Mouse (Mus musculus) heart, postnatal 0 days (tissue): ENCODE data around the gene Mia2. TPM values are rescaled to one million over a fixed set of nuclear protein-coding genes. Genes with fewer than 3 reads are reported as not detected.

Experiments
- ATAC-seq: fragments of 200-750 bp; cut with Nextera tagmentation; 2 replicates; pipeline ENCODE4 v1.8.0; 2017; ENCODE audit warnings: low read depth, moderate number of reproducible peaks, moderate library complexity; ENCODE audit not compliant: insufficient read depth
- DNase-seq: peaks from one replicate; pipeline ENCODE4 v3.0.0-alpha.2; 2016; ENCODE audit warnings: low spot score
- H3K27ac ChIP-seq: fragments of 300-500 bp; sonication (generic); 2 replicates; pipeline ENCODE4 v1.5.1; 2014; ENCODE audit warnings: low read depth, mild to moderate bottlenecking
- H3K27me3 ChIP-seq: fragments of 300-500 bp; sonication (generic); 2 replicates; pipeline ENCODE4 v1.6.1; 2014; ENCODE audit warnings: low read length, mixed read lengths; ENCODE audit not compliant: control insufficient read depth, insufficient read depth
- H3K36me3 ChIP-seq: fragments of 300-500 bp; sonication (generic); replicated peaks from 2 replicates; pipeline ENCODE4 v1.6.1; 2014; ENCODE audit warnings: low read length, mixed read lengths; ENCODE audit not compliant: control insufficient read depth, insufficient read depth
- H3K4me1 ChIP-seq: fragments of 300-500 bp; sonication (generic); 2 replicates; pipeline ENCODE4 v1.6.1; 2014; ENCODE audit warnings: antibody characterized with exemption; ENCODE audit not compliant: control insufficient read depth, insufficient read depth
- H3K4me2 ChIP-seq: fragments of 300-500 bp; sonication (generic); 2 replicates; pipeline ENCODE4 v1.6.1; 2014; ENCODE audit warnings: low read depth, mild to moderate bottlenecking, low read length, moderate library complexity
- H3K4me3 ChIP-seq: fragments of 300-500 bp; sonication (generic); 2 replicates; pipeline ENCODE4 v1.5.1; 2014; ENCODE audit warnings: low read depth, low read length
- H3K9ac ChIP-seq: fragments of 300-500 bp; sonication (generic); replicated peaks from 2 replicates; pipeline ENCODE4 v1.6.1; 2014; ENCODE audit warnings: low read depth, low read length, mixed read lengths
- H3K9me3 ChIP-seq: fragments of 300-500 bp; sonication (generic); replicated peaks from 2 replicates; pipeline ENCODE4 v1.6.1; 2016; ENCODE audit warnings: low read length; ENCODE audit not compliant: control insufficient read depth
- CTCF ChIP-seq: IDR thresholded peaks from 2 replicates; pipeline ENCODE4 v1.5.1; 2016; ENCODE audit warnings: antibody characterized with exemption, control low read depth, low read depth
- EP300 ChIP-seq: IDR thresholded peaks from 2 replicates; pipeline ENCODE4 v1.6.1; 2016; ENCODE audit warnings: antibody characterized with exemption, low read depth
- WGBS: fragments of 180-500 bp; shearing (Covaris S2); extraction: QIAGEN DNeasy Blood & Tissue Kit; methylation state at CpG from one replicate; pipeline ENCODE4 v1.1.7; 2014; 5-methylcytosine and 5-hydroxymethylcytosine counted together
- polyA plus RNA-seq: library from polyadenylated mRNA; unstranded; fragments of >200 nt; fragmentation: Nextera tagmentation; extraction: Ambion mirVana; gene quantifications from 2 replicates; pipeline ENCODE4 v1.2.1, GENCODE M21; 2015
- total RNA-seq: library from RNA; depleted of rRNA; stranded (reverse); fragments of >200 nt; gene quantifications from 2 replicates; pipeline ENCODE4 v1.2.3, GENCODE M21; 2014; ENCODE audit warnings: low replicate concordance

The Mia2 gene
- total and polyA plus RNA-seq, 2 experiments from 2014 or later, result 25.4 to 43.8 TPM

GRCm38 (mm10) chr12:59074052-59074451, 21.5 kb upstream of the Mia2 start:
- H3K4me2 ChIP-seq, result no peak overlapping the region
- no peaks in the 10 kb centered on the region for H3K9me3 ChIP-seq
- H3K27me3 ChIP-seq, result no peaks in the 10 kb centered on the region
- no peak for DNase-seq
- no peaks in the 10 kb centered on the region for H3K4me1 ChIP-seq
- WGBS, result 74% methylated on average over 3 of the region's 3 CpGs
- TF ChIP-seq EP300, result no peak
- TF ChIP-seq CTCF, result no peak
- ATAC-seq, result no peak
- no peak overlapping the region for H3K27ac ChIP-seq
- H3K4me3 ChIP-seq, result no peak overlapping the region
- H3K36me3 ChIP-seq, result peaks cover 41% of the 10 kb centered on the region
- no peak overlapping the region for H3K9ac ChIP-seq

- ATAC-seq (no peak), DNase-seq (no peak)
- H3K4me3 ChIP-seq, result no peak overlapping the region
- H3K9ac ChIP-seq, result no peak overlapping the region
- H3K4me2 ChIP-seq, result no peak overlapping the region
- no peaks in the 10 kb centered on the region for H3K4me1 ChIP-seq
- H3K27me3 ChIP-seq, result no peaks in the 10 kb centered on the region
- H3K27ac ChIP-seq, result no peak overlapping the region
- H3K36me3 ChIP-seq, result peaks cover 14% of the 10 kb centered on the region
- WGBS, result 86% methylated on average over 3 of the region's 3 CpGs
- no peaks in the 10 kb centered on the region for H3K9me3 ChIP-seq
- no peak for TF ChIP-seq EP300
- no peak for TF ChIP-seq CTCF
Observed at GRCm38 (mm10) chr12:59076996-59077395, 18.6 kb upstream of the Mia2 start.

GRCm38 (mm10) chr12:59077883-59078282, 17.7 kb upstream of the Mia2 start:
- Histone ChIP-seq H3K9ac (no peak overlapping the region), H3K9me3 (no peaks in the 10 kb centered on the region), H3K4me3 (no peak overlapping the region), H3K4me2 (no peak overlapping the region), H3K27me3 (no peaks in the 10 kb centered on the region), H3K27ac (no peak overlapping the region), H3K36me3 (peaks cover 7% of the 10 kb centered on the region), H3K4me1 (no peaks in the 10 kb centered on the region)
- DNase-seq, result no peak
- no peak for ATAC-seq
- WGBS, result 91% methylated on average over 3 of the region's 3 CpGs
- no peak for TF ChIP-seq EP300
- no peak for TF ChIP-seq CTCF

GRCm38 (mm10) chr12:59080461-59080860, 15.1 kb upstream of the Mia2 start:
- WGBS, result 87% methylated on average over 4 of the region's 4 CpGs
- H3K27ac ChIP-seq, result no peak overlapping the region
- no peaks in the 10 kb centered on the region for H3K36me3 ChIP-seq
- ATAC-seq (no peak), DNase-seq (no peak)
- H3K9me3 ChIP-seq, result no peaks in the 10 kb centered on the region
- H3K4me1 ChIP-seq, result no peaks in the 10 kb centered on the region
- no peak overlapping the region for H3K4me2 ChIP-seq
- TF ChIP-seq EP300, result no peak
- TF ChIP-seq CTCF, result no peak
- no peaks in the 10 kb centered on the region for H3K27me3 ChIP-seq
- H3K9ac ChIP-seq, result no peak overlapping the region
- no peak overlapping the region for H3K4me3 ChIP-seq

GRCm38 (mm10) chr12:59084446-59084845, 11.2 kb upstream of the Mia2 start:
- no peak for DNase-seq
- no peak overlapping the region for H3K4me3 ChIP-seq
- H3K27me3 ChIP-seq, result no peaks in the 10 kb centered on the region
- H3K9me3 ChIP-seq, result no peaks in the 10 kb centered on the region
- ATAC-seq, result no peak
- no peaks in the 10 kb centered on the region for H3K36me3 ChIP-seq
- H3K27ac ChIP-seq, result no peak overlapping the region
- H3K4me1 ChIP-seq, result no peaks in the 10 kb centered on the region
- no peak for TF ChIP-seq CTCF
- TF ChIP-seq EP300, result no peak
- H3K9ac ChIP-seq, result no peak overlapping the region
- 59% methylated on average over 5 of the region's 5 CpGs for WGBS
- no peak overlapping the region for H3K4me2 ChIP-seq

GRCm38 (mm10) chr12:59086171-59086570, 9.4 kb upstream of the Mia2 start:
- H3K9me3 ChIP-seq, result no peaks in the 10 kb centered on the region
- H3K9ac ChIP-seq, result no peak overlapping the region
- no peak overlapping the region for H3K4me3 ChIP-seq
- no peaks in the 10 kb centered on the region for H3K27me3 ChIP-seq
- WGBS, result 73% methylated on average over 5 of the region's 5 CpGs
- no peaks in the 10 kb centered on the region for H3K4me1 ChIP-seq
- H3K27ac ChIP-seq, result no peak overlapping the region
- no peaks in the 10 kb centered on the region for H3K36me3 ChIP-seq
- DNase-seq (no peak), ATAC-seq (no peak)
- no peak overlapping the region for H3K4me2 ChIP-seq
- no peak for TF ChIP-seq CTCF
- no peak for TF ChIP-seq EP300
